Mouse (Mus musculus) lung, embryonic 14.5 days (tissue): Measurements from ENCODE around the gene Mdga2. TPM values are rescaled to one million over a fixed set of nuclear protein-coding genes. Genes with fewer than 3 reads are reported as not detected.

Experiments
- ATAC-seq: fragments of 200-750 bp; cut with Nextera tagmentation; 2 replicates; pipeline ENCODE4 v1.8.0; 2017; ENCODE audit warnings: mild to moderate bottlenecking, moderate TSS enrichment, moderate library complexity; ENCODE audit not compliant: insufficient read depth
- DNase-seq: peaks from one replicate; pipeline ENCODE4 v3.0.0-alpha.2; 2015
- H3K27ac ChIP-seq: fragments of 300-500 bp; sonication (generic); 2 replicates; pipeline ENCODE4 v1.5.1; 2014; ENCODE audit warnings: low read depth, mild to moderate bottlenecking, moderate library complexity
- H3K27me3 ChIP-seq: fragments of 300-500 bp; sonication (generic); 2 replicates; pipeline ENCODE4 v1.6.1; 2014; ENCODE audit warnings: low read length, control low read depth; ENCODE audit not compliant: insufficient read depth
- H3K36me3 ChIP-seq: fragments of 300-500 bp; sonication (generic); 2 replicates; pipeline ENCODE4 v1.6.1; 2014; ENCODE audit warnings: control low read depth; ENCODE audit not compliant: insufficient read depth
- H3K4me1 ChIP-seq: fragments of 300-500 bp; sonication (generic); 2 replicates; pipeline ENCODE4 v1.6.1; 2014; ENCODE audit warnings: antibody characterized with exemption, control low read depth; ENCODE audit not compliant: insufficient read depth
- H3K4me2 ChIP-seq: fragments of 300-500 bp; sonication (generic); 2 replicates; pipeline ENCODE4 v1.6.1; 2014; ENCODE audit warnings: mild to moderate bottlenecking
- H3K4me3 ChIP-seq: fragments of 300-500 bp; sonication (generic); 2 replicates; pipeline ENCODE4 v1.5.1; 2014; ENCODE audit warnings: low read depth, low read length
- H3K9ac ChIP-seq: fragments of 300-500 bp; sonication (generic); 2 replicates; pipeline ENCODE4 v1.6.1; 2014
- H3K9me3 ChIP-seq: fragments of 300-500 bp; sonication (generic); 2 replicates; pipeline ENCODE4 v1.6.1; 2016; ENCODE audit warnings: low read depth, low read length, control low read depth
- CTCF ChIP-seq: IDR thresholded peaks from 2 replicates; pipeline ENCODE4 v1.5.1; 2016; ENCODE audit warnings: antibody characterized with exemption, low read depth
- WGBS: fragments of 180-500 bp; shearing (Covaris S2); extraction: QIAGEN DNeasy Blood & Tissue Kit; methylation state at CpG from one replicate; pipeline ENCODE4 v1.1.7; 2014; 5-methylcytosine and 5-hydroxymethylcytosine counted together
- polyA plus RNA-seq: library from polyadenylated mRNA; unstranded; fragments of >200 nt; fragmentation: Nextera tagmentation; extraction: Ambion mirVana; gene quantifications from 2 replicates; pipeline ENCODE4 v1.2.1, GENCODE M21; 2014

Gene Mdga2
- polyA plus RNA-seq, 1 experiment from 2014 or later, result 0.41 TPM

GRCm38 (mm10) chr12:67212801-67213200 is 9.5 kb downstream of the Mdga2 start:
- ATAC-seq (no peak), DNase-seq (no peak)
- H3K4me3 ChIP-seq, result no peak overlapping the region
- H3K36me3 ChIP-seq, result no peaks in the 10 kb centered on the region
- no peak overlapping the region for H3K4me2 ChIP-seq
- no peak overlapping the region for H3K9ac ChIP-seq
- no peak for TF ChIP-seq CTCF
- H3K27ac ChIP-seq, result no peak overlapping the region
- H3K9me3 ChIP-seq, result no peaks in the 10 kb centered on the region
- WGBS, result 63% methylated on average over 2 of the region's 2 CpGs
- H3K27me3 ChIP-seq, result no peaks in the 10 kb centered on the region
- H3K4me1 ChIP-seq, result no peaks in the 10 kb centered on the region

- 91% methylated on average over 1 of the region's 1 CpGs for WGBS
- no peak for DNase-seq
- no peaks in the 10 kb centered on the region for H3K27me3 ChIP-seq
- H3K36me3 ChIP-seq, result no peaks in the 10 kb centered on the region
- no peak for ATAC-seq
- no peak for TF ChIP-seq CTCF
- no peak overlapping the region for H3K27ac ChIP-seq
- no peak overlapping the region for H3K4me3 ChIP-seq
- H3K4me1 ChIP-seq, result no peaks in the 10 kb centered on the region
- H3K9ac ChIP-seq, result no peak overlapping the region
- H3K9me3 ChIP-seq, result no peaks in the 10 kb centered on the region
- H3K4me2 ChIP-seq, result no peak overlapping the region
These were observed 44.2 kb downstream of the Mdga2 start for GRCm38 (mm10) chr12:67178155-67178554.

- TF ChIP-seq CTCF, result no peak
- WGBS, result 66% methylated on average over 8 of the region's 8 CpGs
- no peak for DNase-seq
- H3K36me3 ChIP-seq, result no peaks in the 10 kb centered on the region
- H3K9ac ChIP-seq, result no peak overlapping the region
- H3K4me2 ChIP-seq, result no peak overlapping the region
- no peak for ATAC-seq
- H3K27me3 ChIP-seq, result no peaks in the 10 kb centered on the region
- no peak overlapping the region for H3K27ac ChIP-seq
- H3K9me3 ChIP-seq, result no peaks in the 10 kb centered on the region
- no peaks in the 10 kb centered on the region for H3K4me1 ChIP-seq
- no peak overlapping the region for H3K4me3 ChIP-seq
These were observed 65.6 kb downstream of the Mdga2 start for GRCm38 (mm10) chr12:67156569-67157237.

- no peak overlapping the region for H3K4me3 ChIP-seq
- no peak overlapping the region for H3K4me2 ChIP-seq
- H3K9ac ChIP-seq, result no peak overlapping the region
- TF ChIP-seq CTCF, result no peak
- no peaks in the 10 kb centered on the region for H3K9me3 ChIP-seq
- no peak overlapping the region for H3K27ac ChIP-seq
- no peaks in the 10 kb centered on the region for H3K4me1 ChIP-seq
- ATAC-seq (no peak), DNase-seq (no peak)
- 50% methylated on average over 3 of the region's 3 CpGs for WGBS
- H3K27me3 ChIP-seq, result no peaks in the 10 kb centered on the region
- no peaks in the 10 kb centered on the region for H3K36me3 ChIP-seq
These were observed 69.3 kb downstream of the Mdga2 start for GRCm38 (mm10) chr12:67153077-67153476.

GRCm38 (mm10) chr12:67141605-67142004 is 80.7 kb downstream of the Mdga2 start:
- TF ChIP-seq CTCF, result no peak
- H3K4me1 ChIP-seq, result no peaks in the 10 kb centered on the region
- no peaks in the 10 kb centered on the region for H3K9me3 ChIP-seq
- H3K36me3 ChIP-seq, result no peaks in the 10 kb centered on the region
- ATAC-seq (no peak), DNase-seq (no peak)
- H3K4me3 ChIP-seq, result no peak overlapping the region
- H3K9ac ChIP-seq, result no peak overlapping the region
- no peaks in the 10 kb centered on the region for H3K27me3 ChIP-seq
- no peak overlapping the region for H3K27ac ChIP-seq
- no peak overlapping the region for H3K4me2 ChIP-seq
- 75% methylated on average over 3 of the region's 3 CpGs for WGBS

GRCm38 (mm10) chr12:67140131-67140530 is 82.2 kb downstream of the Mdga2 start:
- Histone ChIP-seq H3K27ac (no peak overlapping the region), H3K4me1 (no peaks in the 10 kb centered on the region), H3K4me3 (no peak overlapping the region), H3K27me3 (no peaks in the 10 kb centered on the region), H3K9ac (no peak overlapping the region), H3K9me3 (no peaks in the 10 kb centered on the region), H3K36me3 (no peaks in the 10 kb centered on the region), H3K4me2 (no peak overlapping the region)
- ATAC-seq (no peak), DNase-seq (no peak)
- no peak for TF ChIP-seq CTCF
- WGBS, result 77% methylated on average over 3 of the region's 3 CpGs

- Histone ChIP-seq H3K4me2 (no peak overlapping the region), H3K9ac (no peak overlapping the region), H3K4me1 (no peaks in the 10 kb centered on the region), H3K36me3 (no peaks in the 10 kb centered on the region), H3K4me3 (no peak overlapping the region), H3K9me3 (no peaks in the 10 kb centered on the region), H3K27ac (no peak overlapping the region), H3K27me3 (no peaks in the 10 kb centered on the region)
- DNase-seq, result no peak
- TF ChIP-seq CTCF, result no peak
- no peak for ATAC-seq
- WGBS, result 71% methylated on average over 2 of the region's 2 CpGs
These were observed 94.9 kb downstream of the Mdga2 start for GRCm38 (mm10) chr12:67127457-67127856.

GRCm38 (mm10) chr12:67123874-67124273 is 98.5 kb downstream of the Mdga2 start:
- H3K36me3 ChIP-seq, result no peaks in the 10 kb centered on the region
- DNase-seq (peak; percentile 19), ATAC-seq (no peak)
- no peak overlapping the region for H3K27ac ChIP-seq
- no peaks in the 10 kb centered on the region for H3K27me3 ChIP-seq
- H3K9ac ChIP-seq, result no peak overlapping the region
- no peak overlapping the region for H3K4me3 ChIP-seq
- H3K4me2 ChIP-seq, result no peak overlapping the region
- WGBS, result 39% methylated on average over 3 of the region's 3 CpGs
- no peak for TF ChIP-seq CTCF
- no peaks in the 10 kb centered on the region for H3K9me3 ChIP-seq
- no peaks in the 10 kb centered on the region for H3K4me1 ChIP-seq
